Mouse (Mus musculus) bone marrow, adult 2 months (tissue): ENCODE measurements at regions not wholly inside any gene's neighbourhood (a gene's known extent, or its start where the extent isn't known, plus 50 kb on each side); places are given as distances from the start of the nearest gene placed in this dataset.

Experiments used
- CTCF ChIP-seq: fragments of 200-500 bp; IDR thresholded peaks from 2 replicates; pipeline ENCODE4 v1.5.1; 2011; ENCODE audit warnings: low read length, control low read depth; ENCODE audit not compliant: control insufficient read depth, insufficient read depth
- POLR2A ChIP-seq: fragments of 200-500 bp; IDR thresholded peaks from 2 replicates; pipeline ENCODE4 v1.6.1; 2011; ENCODE audit warnings: low read depth, mild to moderate bottlenecking, control low read depth, low read length, borderline replicate concordance; ENCODE audit not compliant: control insufficient read depth

DNA sequence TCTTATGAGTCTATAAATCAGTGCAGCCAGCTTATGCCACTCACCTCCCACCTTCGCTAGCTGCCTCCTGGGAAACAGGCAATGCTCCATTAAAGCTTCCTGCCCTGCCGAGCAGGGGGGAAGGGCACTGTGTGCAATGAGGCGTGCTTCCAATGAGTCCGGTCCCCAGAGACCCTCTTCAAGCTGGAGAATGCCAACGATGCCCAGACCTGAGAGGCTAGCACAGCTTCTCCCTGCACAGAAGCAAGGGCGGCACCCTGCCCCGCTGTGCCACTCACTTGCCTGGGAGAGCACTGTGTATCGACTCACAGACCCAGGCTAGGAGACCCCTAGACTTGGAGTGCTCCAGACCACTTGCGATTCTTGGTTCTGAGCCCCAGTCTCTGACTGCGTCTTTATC lies 188.3 kb downstream of the Pdcd6ip start:
- TF ChIP-seq POLR2A = no peak
- no peak for TF ChIP-seq CTCF
